Mouse (Mus musculus): ENCODE measurements around the gene Ptcra.
"Not testable (repeated sequence)": the region's sequence is repeated elsewhere in the genome, so short reads cannot be mapped to it uniquely, and the experiment has no call there.

Gene Ptcra

GRCm38 (mm10) chr17:46771025-46771424 is 7.5 kb upstream of the Ptcra start:
- DNase-seq (ENCODE audit: low spot score): peak; percentile 30

GRCm38 (mm10) chr17:46770546-46770945 is 7.0 kb upstream of the Ptcra start:
- DNase-seq (ENCODE audit: low spot score): no peak

DNA sequence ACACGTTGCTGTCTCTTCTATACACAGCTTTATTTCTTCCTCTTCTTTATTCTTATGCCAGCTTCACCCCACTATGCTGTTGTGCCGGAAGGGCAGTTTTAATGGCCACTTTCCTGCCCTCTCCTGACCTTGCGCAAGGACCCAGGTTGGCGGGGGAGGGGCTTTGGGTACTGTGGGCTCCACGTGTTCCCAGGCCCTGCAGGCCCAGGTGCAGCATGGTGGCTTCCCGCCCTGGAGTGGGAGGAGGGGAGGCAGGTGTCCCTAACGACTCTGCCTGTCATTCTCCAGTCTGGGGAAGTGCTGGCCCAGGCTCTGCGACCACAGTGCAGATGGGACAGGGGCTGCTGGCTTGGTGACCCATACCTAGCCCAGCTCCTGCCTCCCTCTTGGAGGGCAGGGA is 4.4 kb upstream of the Ptcra start:
- DNase-seq (ENCODE audit: low spot score): no peak

- not testable (repeated sequence) for DNase-seq (ENCODE audit: low spot score)
Measured at GRCm38 (mm10) chr17:46764916-46765315, 1.4 kb upstream of the Ptcra start.

GRCm38 (mm10) chr17:46758753-46759152 is 4.8 kb downstream of the Ptcra start:
- DNase-seq (ENCODE audit: low spot score): no peak

GRCm38 (mm10) chr17:46751794-46752556 is 11.5 kb downstream of the Ptcra start, which contains the start of gene Cnpy3:
Gene Cnpy3 (minus strand): TSS chr17:46752214.
- peak; percentile 99 for DNase-seq (ENCODE audit: low spot score)

DNA sequence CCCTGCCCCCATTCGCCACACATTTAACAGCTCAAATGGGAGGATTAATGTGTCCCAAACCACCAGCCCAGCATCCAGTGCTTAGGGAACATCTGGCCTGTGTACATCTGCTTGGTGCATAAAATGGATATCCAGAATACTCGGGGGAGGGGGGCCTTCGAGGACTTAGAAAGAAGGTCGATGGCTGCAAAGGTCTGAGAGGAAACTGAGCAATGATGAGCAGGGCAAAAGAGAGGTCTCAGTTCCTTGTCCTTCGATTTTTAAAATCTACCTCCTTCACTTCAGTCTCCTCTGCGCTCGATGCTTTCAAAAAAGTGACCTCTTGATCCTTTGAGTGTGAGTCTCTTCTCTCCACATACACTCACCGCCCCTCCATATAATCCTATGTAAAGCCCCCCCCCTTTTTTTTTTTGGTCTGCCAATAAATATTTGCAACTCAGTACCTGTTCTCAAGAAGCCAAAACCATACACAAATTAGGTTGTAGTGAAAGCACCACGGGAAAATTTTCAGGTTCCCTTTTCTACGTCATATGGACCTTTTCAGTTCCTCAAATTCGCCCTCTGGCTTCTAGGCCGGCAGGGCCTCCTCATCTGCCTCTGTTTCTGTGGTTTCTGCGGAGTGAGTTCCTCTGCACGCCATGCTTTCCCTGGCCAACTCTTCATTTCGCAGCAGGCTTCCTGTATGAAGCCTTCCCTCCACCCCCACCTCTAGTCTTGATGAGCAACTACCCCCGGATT is 12.3 kb downstream of the Ptcra start:
- DNase-seq (ENCODE audit: low spot score): peak; percentile 19

DNA sequence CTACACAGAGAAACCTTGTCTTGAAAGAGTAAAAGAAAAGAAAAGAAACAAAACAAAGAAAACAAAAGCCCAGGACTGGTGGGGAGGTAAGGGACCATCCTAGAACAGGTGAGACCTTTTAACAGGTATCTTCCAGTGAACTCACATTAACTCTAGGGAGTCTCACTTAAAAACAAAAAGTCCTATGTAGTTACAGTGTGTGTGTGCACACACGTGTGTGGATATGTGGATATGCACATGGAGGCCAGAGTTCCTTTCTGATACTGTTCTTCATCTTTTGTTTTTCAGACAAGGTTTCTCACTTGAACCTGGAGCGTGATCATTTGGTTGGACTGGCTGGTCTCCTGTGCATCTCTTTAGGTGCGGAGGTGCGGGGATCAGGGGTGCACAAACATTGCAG is 12.9 kb downstream of the Ptcra start:
- no peak for DNase-seq (ENCODE audit: low spot score)

DNA sequence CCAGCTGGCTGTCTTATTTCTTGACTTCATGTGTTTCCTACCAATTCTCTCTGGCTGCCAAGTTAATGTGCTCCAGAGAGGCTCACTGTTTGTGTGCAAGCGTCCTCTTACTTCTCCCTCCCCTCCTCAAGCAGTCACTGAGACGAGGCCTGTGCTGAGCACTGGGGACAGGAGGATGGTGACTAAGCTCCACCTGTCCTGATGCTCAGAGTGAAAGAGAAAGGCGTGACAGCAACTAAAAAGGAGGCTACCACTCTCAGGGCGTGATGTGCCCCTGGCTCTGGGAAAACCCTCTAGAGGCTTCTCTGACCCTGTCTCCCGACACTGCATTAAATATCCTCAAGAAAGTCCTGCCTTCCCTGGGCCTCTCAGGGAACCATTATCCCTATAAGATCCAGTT is 14.2 kb downstream of the Ptcra start:
- no peak for DNase-seq (ENCODE audit: low spot score)

DNA sequence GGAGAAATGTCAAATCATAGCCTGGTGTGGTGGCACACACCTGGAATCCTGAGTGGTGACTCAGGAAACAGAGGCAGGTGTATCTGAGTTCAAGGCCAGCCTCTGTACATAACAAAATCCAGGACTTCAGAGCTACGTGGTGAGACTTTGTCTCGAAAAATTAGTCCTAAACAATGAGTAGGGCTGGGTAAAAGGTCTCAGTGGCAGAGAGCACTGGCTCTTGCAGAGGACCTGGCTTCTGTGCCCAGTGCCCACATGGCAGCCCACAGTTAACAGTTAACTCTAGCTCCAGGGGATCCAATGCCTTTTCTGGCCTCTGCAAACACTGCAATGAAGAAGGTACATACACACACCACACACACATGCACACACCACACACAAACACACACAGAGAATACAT is 15.7 kb downstream of the Ptcra start:
- no peak for DNase-seq (ENCODE audit: low spot score)

DNA sequence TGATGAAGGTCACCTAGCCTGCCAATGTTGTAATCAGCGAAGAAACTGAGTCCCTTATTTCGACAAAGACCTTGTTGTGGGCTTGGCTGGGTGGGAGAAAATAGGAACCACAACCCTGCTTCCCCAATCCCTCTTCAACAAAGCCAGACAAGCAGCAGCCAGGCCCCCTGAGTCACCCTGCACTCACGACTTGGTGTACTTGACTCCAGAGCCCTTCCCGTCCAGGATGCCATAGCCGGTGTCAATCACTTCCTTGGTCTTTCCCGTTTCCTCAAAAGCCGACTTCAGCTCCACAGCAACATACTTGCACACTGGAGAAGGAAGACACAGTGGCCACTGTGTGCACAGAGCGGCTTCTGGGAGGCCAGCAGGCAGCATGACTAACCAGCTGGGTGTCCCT is 16.3 kb downstream of the Ptcra start:
- DNase-seq (ENCODE audit: low spot score): no peak

DNA sequence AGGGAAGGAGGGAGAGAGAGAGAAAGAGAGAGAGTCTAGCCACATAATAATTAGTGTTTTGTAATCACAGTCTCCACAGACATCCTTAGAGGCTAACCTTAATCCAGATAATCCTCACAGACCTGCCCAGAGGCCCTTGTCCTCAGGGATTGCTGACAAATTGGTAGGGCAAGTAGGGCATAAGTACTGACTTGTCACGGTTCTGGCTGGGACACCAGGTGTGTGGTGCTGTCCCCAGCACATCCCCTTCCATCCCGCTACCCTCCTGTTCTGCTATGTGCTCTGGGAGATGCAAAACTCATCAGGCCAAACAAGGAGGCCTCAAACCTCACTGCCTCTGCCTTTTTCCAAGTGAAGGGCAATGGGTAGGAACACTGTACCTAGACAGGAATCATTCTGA is 18.0 kb downstream of the Ptcra start:
- no peak for DNase-seq (ENCODE audit: low spot score)

- DNase-seq (ENCODE audit: low spot score): no peak
Measured at GRCm38 (mm10) chr17:46742986-46743385, 20.5 kb downstream of the Ptcra start.

GRCm38 (mm10) chr17:46741305-46741704 is 22.2 kb downstream of the Ptcra start:
- no peak for DNase-seq (ENCODE audit: low spot score)

DNA sequence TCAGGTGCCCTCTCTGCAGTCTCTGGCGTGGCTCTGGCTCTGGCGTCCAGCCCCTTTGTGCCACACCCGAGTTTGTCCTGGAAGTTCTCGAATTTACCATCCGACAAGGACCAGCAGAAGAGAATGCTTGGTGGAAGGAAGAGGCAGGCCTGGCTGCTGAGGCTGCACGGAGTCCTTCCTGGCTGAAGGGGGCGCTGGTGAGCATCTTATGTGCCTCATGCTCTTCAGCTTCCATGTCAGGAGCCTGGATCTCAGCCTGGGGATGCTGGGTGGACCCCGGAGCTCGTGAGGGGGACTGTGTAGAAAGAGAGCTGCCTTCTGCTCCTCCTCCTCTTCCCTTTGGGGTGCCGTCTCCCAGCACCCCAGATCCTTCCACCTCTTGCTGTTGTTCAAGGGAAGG is 27.4 kb downstream of the Ptcra start:
- DNase-seq (ENCODE audit: low spot score): peak; percentile 50

DNA sequence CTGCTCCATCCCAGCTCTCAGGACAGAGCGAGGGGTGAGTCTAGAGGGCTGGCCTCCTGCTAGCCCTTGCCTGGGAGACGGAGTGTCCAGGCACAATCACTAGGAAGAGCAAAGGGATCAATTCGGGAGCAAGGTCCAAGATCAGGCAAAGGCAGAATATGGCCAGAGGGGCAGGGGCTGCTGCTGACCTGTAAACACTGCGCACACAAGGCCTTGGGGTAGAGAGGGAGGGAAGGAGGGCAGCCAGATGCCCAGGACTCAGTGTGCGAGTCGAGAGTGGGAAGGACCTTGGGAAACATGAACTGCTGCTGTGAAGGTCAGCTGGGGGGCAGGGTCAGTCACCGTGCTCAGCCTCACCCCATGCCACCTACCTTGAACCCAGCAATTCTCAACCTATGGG is 28.2 kb downstream of the Ptcra start:
- DNase-seq (ENCODE audit: low spot score): no peak

DNA sequence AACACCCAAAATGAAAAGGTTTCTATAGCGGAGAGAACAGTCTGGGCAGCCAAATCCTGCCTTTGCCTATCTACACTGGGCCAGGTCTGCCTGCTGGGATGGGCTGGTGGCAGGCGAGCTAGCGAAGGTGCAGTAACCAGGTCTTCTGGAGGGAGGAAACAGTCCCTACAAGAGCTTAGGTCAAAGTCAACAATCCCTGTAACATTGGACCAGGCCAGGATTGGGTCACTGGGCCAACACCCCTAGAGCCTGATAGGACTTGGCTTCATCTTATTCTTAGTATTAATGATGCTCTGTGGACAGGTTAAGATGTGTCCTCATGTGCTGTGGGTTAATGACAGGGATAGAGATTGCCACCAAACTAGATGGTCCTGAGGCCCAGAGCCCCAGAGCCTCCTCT is 29.5 kb downstream of the Ptcra start:
- DNase-seq (ENCODE audit: low spot score): no peak

GRCm38 (mm10) chr17:46728904-46729318 is 34.6 kb downstream of the Ptcra start, which contains the start of gene Gnmt:
Gene Gnmt (minus strand): TSS chr17:46729168.
- DNase-seq (ENCODE audit: low spot score): no peak

DNA sequence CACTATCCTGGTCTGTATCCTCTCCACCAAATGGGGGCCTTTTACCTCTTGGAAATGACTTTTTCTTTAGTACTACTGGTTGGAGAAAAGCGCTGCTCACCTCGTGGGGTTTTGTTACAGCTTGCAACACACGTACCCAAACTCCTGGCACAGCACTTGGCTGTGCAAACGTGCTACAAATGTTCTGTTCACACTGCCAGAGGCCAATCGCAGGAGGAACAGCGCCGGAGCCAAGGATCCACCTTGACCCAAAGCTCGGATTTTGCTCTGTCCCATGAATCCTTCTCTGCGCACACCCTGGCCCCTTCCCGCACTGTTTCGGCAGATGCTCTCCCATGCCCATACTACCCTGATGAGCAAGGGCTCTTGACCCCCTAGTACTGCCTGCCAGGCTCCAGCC is 35.0 kb downstream of the Ptcra start:
- no peak for DNase-seq (ENCODE audit: low spot score)

- peak; percentile 50 for DNase-seq (ENCODE audit: low spot score)
Measured at GRCm38 (mm10) chr17:46728021-46728420, 35.5 kb downstream of the Ptcra start.

DNA sequence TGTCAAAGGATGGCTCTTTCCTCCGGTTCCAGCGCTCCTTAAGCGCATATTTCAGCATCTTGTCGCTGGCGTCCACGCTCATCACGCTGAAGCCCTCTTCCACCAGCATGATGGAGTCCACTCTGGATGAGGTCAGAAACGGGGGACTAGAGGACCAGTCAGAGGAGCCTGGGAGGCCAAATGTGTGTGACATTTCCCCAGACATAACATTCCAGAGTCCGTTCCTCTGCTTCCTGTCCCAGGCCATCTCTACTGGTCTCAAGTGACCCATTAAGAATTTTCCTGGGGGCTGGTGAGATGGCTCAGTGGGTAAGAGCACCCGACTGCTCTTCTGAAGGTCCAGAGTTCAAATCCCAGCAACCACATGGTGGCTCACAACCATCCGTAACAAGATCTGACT is 36.2 kb downstream of the Ptcra start:
- no peak for DNase-seq (ENCODE audit: low spot score)

- no peak for DNase-seq (ENCODE audit: low spot score)
Measured at GRCm38 (mm10) chr17:46725731-46726645, 37.5 kb downstream of the Ptcra start.

Data from embryo, embryonic 10.5 days (tissue).